In genomic region chr1:90289732-90290215, GRCm38 (mm10) we compare ENCODE assay signal across 8 mouse cellular contexts.
DNase-seq lines count a peak whose midpoint lies in the region; ATAC-seq lines count a peak whose summit lies in the region.

No protein-coding gene starts in this region.

- H3K27me3 ChIP-seq in kidney, embryonic 15.5 days, result 0 out of 2 replicates have a peak, but pooled peaks cover 3% of the 10 kb centered on the region
- no peaks in the 10 kb centered on the region for H3K27me3 ChIP-seq in forebrain, embryonic 13.5 days
- no peaks in the 10 kb centered on the region for H3K27me3 ChIP-seq in hindbrain, embryonic 16.5 days (replicated peaks; ENCODE audit: control insufficient read depth, insufficient read depth, low read length)
- no peaks in the 10 kb centered on the region for H3K27me3 ChIP-seq in midbrain, embryonic 16.5 days (ENCODE audit: control insufficient read depth, insufficient read depth, low read depth, low read length)

- DNase-seq in kidney, postnatal 25 days, result no peak
- DNase-seq in kidney, postnatal 10 days, result no peak
- no peak for DNase-seq in lung, postnatal 25 days (ENCODE audit: low spot score)

- no peaks in the 10 kb centered on the region for H3K9me3 ChIP-seq in kidney, embryonic 15.5 days (replicated peaks)
- no peaks in the 10 kb centered on the region for H3K9me3 ChIP-seq in forebrain, embryonic 13.5 days (replicated peaks)
- H3K9me3 ChIP-seq in hindbrain, embryonic 16.5 days (ENCODE audit: control insufficient read depth, low read length), result no peaks in the 10 kb centered on the region
- no peaks in the 10 kb centered on the region for H3K9me3 ChIP-seq in midbrain, embryonic 16.5 days (replicated peaks; ENCODE audit: control insufficient read depth, low read length, poor library complexity, severe bottlenecking)

- H3K4me2 ChIP-seq in kidney, embryonic 15.5 days, result no peak overlapping the region
- no peak overlapping the region for H3K4me2 ChIP-seq in forebrain, embryonic 13.5 days
- H3K4me2 ChIP-seq in hindbrain, embryonic 16.5 days (ENCODE audit: low read length), result no peak overlapping the region
- no peak overlapping the region for H3K4me2 ChIP-seq in midbrain, embryonic 16.5 days (ENCODE audit: low read length)

- H3K4me3 ChIP-seq in kidney, embryonic 15.5 days (replicated peaks), result no peak overlapping the region
- no peak overlapping the region for H3K4me3 ChIP-seq in forebrain, embryonic 13.5 days
- no peak overlapping the region for H3K4me3 ChIP-seq in hindbrain, embryonic 16.5 days (ENCODE audit: low read length)
- no peak overlapping the region for H3K4me3 ChIP-seq in midbrain, embryonic 16.5 days (ENCODE audit: low read depth, low read length)

- H3K4me1 ChIP-seq in kidney, embryonic 15.5 days, result peaks cover 28% of the 10 kb centered on the region
- H3K4me1 ChIP-seq in forebrain, embryonic 13.5 days, result peaks cover 29% of the 10 kb centered on the region
- H3K4me1 ChIP-seq in hindbrain, embryonic 16.5 days (ENCODE audit: control insufficient read depth, insufficient read depth, low read depth, low read length), result peaks cover 19% of the 10 kb centered on the region
- H3K4me1 ChIP-seq in midbrain, embryonic 16.5 days (ENCODE audit: control insufficient read depth, insufficient read depth, low read length), result peaks cover 28% of the 10 kb centered on the region

- no peaks in the 10 kb centered on the region for H3K36me3 ChIP-seq in kidney, embryonic 15.5 days
- H3K36me3 ChIP-seq in forebrain, embryonic 13.5 days (ENCODE audit: poor library complexity, severe bottlenecking), result no peaks in the 10 kb centered on the region
- no peaks in the 10 kb centered on the region for H3K36me3 ChIP-seq in hindbrain, embryonic 16.5 days (ENCODE audit: control insufficient read depth, insufficient read depth, low read length)
- no peaks in the 10 kb centered on the region for H3K36me3 ChIP-seq in midbrain, embryonic 16.5 days (ENCODE audit: control insufficient read depth, insufficient read depth, low read length)

- no peak overlapping the region for H3K9ac ChIP-seq in kidney, embryonic 15.5 days
- no peak overlapping the region for H3K9ac ChIP-seq in forebrain, embryonic 13.5 days
- no peak overlapping the region for H3K9ac ChIP-seq in hindbrain, embryonic 16.5 days (ENCODE audit: low read depth, low read length)
- H3K9ac ChIP-seq in midbrain, embryonic 16.5 days (ENCODE audit: low read depth, low read length), result no peak overlapping the region

- ATAC-seq in kidney, embryonic 15.5 days (replicated peaks; ENCODE audit: low FRiP score), result peak; percentile 16; the same call in 1 of the 2 replicates
- ATAC-seq in forebrain, embryonic 13.5 days, result no peak
- peak; percentile 38; the same call in 1 of the 2 replicates for ATAC-seq in hindbrain, embryonic 16.5 days
- peak; percentile 28 for ATAC-seq in midbrain, embryonic 16.5 days
- ATAC-seq in inflammation-experienced regulatory T-cells, adult 6 months, result no peak

- H3K27ac ChIP-seq in kidney, embryonic 15.5 days, result no peak overlapping the region
- peak overlapping the region; percentile 31; the same call in 1 of the 2 replicates for H3K27ac ChIP-seq in forebrain, embryonic 13.5 days
- peak overlapping the region; percentile 16; the same call in 1 of the 2 replicates for H3K27ac ChIP-seq in hindbrain, embryonic 16.5 days (ENCODE audit: low read depth, low read length)
- H3K27ac ChIP-seq in midbrain, embryonic 16.5 days (ENCODE audit: low read length), result peak overlapping the region; percentile 50

- WGBS in kidney, embryonic 15.5 days, result 31% methylated on average over 6 of the region's 6 CpGs
- WGBS in forebrain, embryonic 13.5 days, result 29% methylated on average over 6 of the region's 6 CpGs
- 19% methylated on average over 6 of the region's 6 CpGs for WGBS in hindbrain, embryonic 16.5 days
- 11% methylated on average over 6 of the region's 6 CpGs for WGBS in midbrain, embryonic 16.5 days

Comparison
In these comparisons a context has a peak if more than half of its experiments do, and no peak if none do; other contexts are left out.
1. ATAC-seq: peak in kidney, embryonic 15.5 days (single experiment), hindbrain, embryonic 16.5 days (single experiment) and midbrain, embryonic 16.5 days (single experiment); none in forebrain, embryonic 13.5 days (single experiment) and inflammation-experienced regulatory T-cells, adult 6 months (single experiment).